Mouse (Mus musculus) kidney, postnatal 0 days (tissue): ENCODE data around the gene Prpf18. TPM values are rescaled to one million over a fixed set of nuclear protein-coding genes. Genes with fewer than 3 reads are reported as not detected.

Experiments used
- ATAC-seq: fragments of 200-750 bp; cut with Nextera tagmentation; replicated peaks from 2 replicates; pipeline ENCODE4 v1.8.0; 2017; ENCODE audit warnings: low read depth, moderate number of reproducible peaks, moderate TSS enrichment, moderate library complexity; ENCODE audit not compliant: low FRiP score
- DNase-seq: peaks from one replicate; pipeline ENCODE4 v3.0.0-alpha.2; 2016; ENCODE audit warnings: low spot score
- H3K27ac ChIP-seq: fragments of 300-500 bp; sonication (generic); 2 replicates; pipeline ENCODE4 v1.5.1; 2014; ENCODE audit warnings: mild to moderate bottlenecking
- H3K27me3 ChIP-seq: fragments of 300-500 bp; sonication (generic); 2 replicates; pipeline ENCODE4 v1.6.1; 2014; ENCODE audit warnings: low read length, mixed read lengths; ENCODE audit not compliant: insufficient read depth
- H3K36me3 ChIP-seq: fragments of 300-500 bp; sonication (generic); 2 replicates; pipeline ENCODE4 v1.6.1; 2014; ENCODE audit warnings: low read length, mixed read lengths; ENCODE audit not compliant: insufficient read depth
- H3K4me1 ChIP-seq: fragments of 300-500 bp; sonication (generic); replicated peaks from 2 replicates; pipeline ENCODE4 v1.6.1; 2014; ENCODE audit warnings: antibody characterized with exemption, low read length, mixed read lengths; ENCODE audit not compliant: insufficient read depth
- H3K4me2 ChIP-seq: fragments of 300-500 bp; sonication (generic); 2 replicates; pipeline ENCODE4 v1.6.1; 2014; ENCODE audit warnings: mild to moderate bottlenecking, low read length, moderate library complexity, mixed read lengths
- H3K4me3 ChIP-seq: fragments of 300-500 bp; sonication (generic); replicated peaks from 2 replicates; pipeline ENCODE4 v1.5.1; 2014; ENCODE audit warnings: low read depth, low read length
- H3K9ac ChIP-seq: fragments of 300-500 bp; sonication (generic); 2 replicates; pipeline ENCODE4 v1.6.1; 2014; ENCODE audit warnings: low read depth, low read length
- H3K9me3 ChIP-seq: fragments of 300-500 bp; sonication (generic); replicated peaks from 2 replicates; pipeline ENCODE4 v1.6.1; 2016; ENCODE audit warnings: low read length, inconsistent platforms, mixed read lengths
- CTCF ChIP-seq: IDR thresholded peaks from 2 replicates; pipeline ENCODE4 v1.5.1; 2016; ENCODE audit warnings: antibody characterized with exemption, low read depth, mild to moderate bottlenecking, moderate library complexity
- WGBS: fragments of 180-500 bp; shearing (Covaris S2); extraction: QIAGEN DNeasy Blood & Tissue Kit; methylation state at CpG from one replicate; pipeline ENCODE4 v1.1.7; 2014; 5-methylcytosine and 5-hydroxymethylcytosine counted together
- polyA plus RNA-seq: library from polyadenylated mRNA; unstranded; fragments of >200 nt; fragmentation: Nextera tagmentation; extraction: Ambion mirVana; gene quantifications from 2 replicates; pipeline ENCODE4 v1.2.1, GENCODE M21; 2015

Gene Prpf18
- 24.3 and 28.2 TPM in 2 replicates for polyA plus RNA-seq

- no peaks in the 10 kb centered on the region for H3K9me3 ChIP-seq
- DNase-seq (peak; percentile 95), ATAC-seq (peak; percentile 87)
- peak within 1 kb of the TSS; percentile 70 for H3K27ac ChIP-seq
- WGBS = 1% methylated on average over 40 of the region's 40 CpGs
- peak within 1 kb of the TSS; percentile 57 for H3K4me2 ChIP-seq
- TF ChIP-seq CTCF = peak; percentile 86
- H3K4me1 ChIP-seq = no peaks in the 10 kb centered on the region; the same call in 1 of the 2 replicates
- H3K36me3 ChIP-seq = 0 out of 2 replicates have a peak, but pooled peaks cover 3% of the 10 kb centered on the region
- peak within 1 kb of the TSS; percentile 86 for H3K9ac ChIP-seq
- no peaks in the 10 kb centered on the region for H3K27me3 ChIP-seq
- peak within 1 kb of the TSS; percentile 69 for H3K4me3 ChIP-seq
Observed at GRCm38 (mm10) chr2:4651500-4652285, at the start of gene Prpf18. Gene Prpf18, minus strand, starts transcription at chr2:4652113.

DNA sequence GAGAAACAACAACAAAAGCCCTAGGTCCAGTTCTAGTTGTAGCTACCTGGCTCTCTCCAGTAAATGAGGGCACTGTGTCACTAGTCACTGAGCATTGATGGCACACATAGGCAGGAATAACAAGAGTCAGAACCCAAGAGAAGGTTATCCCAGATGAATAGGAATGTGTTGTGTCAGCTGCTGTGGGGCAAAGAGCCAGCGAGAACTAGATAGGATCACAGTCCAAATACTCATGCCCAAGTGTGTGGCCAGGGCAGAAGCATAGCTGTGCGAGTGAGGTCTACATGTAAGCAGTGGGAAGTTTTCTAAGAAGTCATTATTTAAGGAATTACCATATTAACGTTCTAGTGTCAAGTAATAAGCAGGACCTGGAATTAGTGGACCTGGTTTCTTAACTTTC lies 28.0 kb upstream of the Prpf18 start:
- Histone ChIP-seq H3K4me2 (no peak overlapping the region), H3K4me3 (no peak overlapping the region), H3K27me3 (no peaks in the 10 kb centered on the region), H3K36me3 (no peaks in the 10 kb centered on the region), H3K27ac (no peak overlapping the region), H3K4me1 (no peaks in the 10 kb centered on the region), H3K9me3 (no peaks in the 10 kb centered on the region), H3K9ac (no peak overlapping the region)
- ATAC-seq (no peak), DNase-seq (no peak)
- WGBS = 79% methylated on average over 3 of the region's 3 CpGs
- no peak for TF ChIP-seq CTCF

- no peaks in the 10 kb centered on the region for H3K4me1 ChIP-seq
- no peak overlapping the region for H3K27ac ChIP-seq
- no peak overlapping the region for H3K4me3 ChIP-seq
- H3K36me3 ChIP-seq = no peaks in the 10 kb centered on the region
- H3K9me3 ChIP-seq = no peaks in the 10 kb centered on the region
- H3K27me3 ChIP-seq = no peaks in the 10 kb centered on the region
- no peak for TF ChIP-seq CTCF
- 77% methylated on average over 8 of the region's 8 CpGs for WGBS
- no peak overlapping the region for H3K4me2 ChIP-seq
- ATAC-seq = no peak
- H3K9ac ChIP-seq = no peak overlapping the region
- DNase-seq = no peak
Observed at GRCm38 (mm10) chr2:4671636-4672035, 19.7 kb upstream of the Prpf18 start.

DNA sequence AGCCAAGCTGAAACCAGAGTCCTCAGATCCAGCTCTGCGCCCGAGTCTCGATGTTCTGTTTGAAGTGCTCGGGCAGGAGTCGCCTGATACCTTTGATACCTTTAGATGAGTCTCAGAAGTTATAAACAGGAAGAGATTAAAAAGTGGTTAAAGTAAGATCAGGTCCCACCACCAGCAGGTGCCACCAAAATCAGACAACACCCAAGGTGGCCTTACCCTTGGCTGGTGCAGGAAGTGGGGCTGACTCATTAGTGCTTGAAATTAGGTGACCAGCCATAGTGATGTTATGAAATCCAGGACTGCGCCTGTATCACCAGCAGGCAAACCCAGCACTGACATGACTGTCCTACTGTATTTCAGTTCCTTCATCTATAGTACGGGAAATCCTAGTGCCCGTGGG lies 17.8 kb upstream of the Prpf18 start:
- no peak for TF ChIP-seq CTCF
- H3K4me2 ChIP-seq = no peak overlapping the region
- no peaks in the 10 kb centered on the region for H3K27me3 ChIP-seq
- no peaks in the 10 kb centered on the region for H3K9me3 ChIP-seq
- H3K27ac ChIP-seq = no peak overlapping the region
- H3K4me1 ChIP-seq = no peaks in the 10 kb centered on the region
- no peak for ATAC-seq
- no peak overlapping the region for H3K9ac ChIP-seq
- H3K4me3 ChIP-seq = no peak overlapping the region
- WGBS = 70% methylated on average over 8 of the region's 8 CpGs
- no peaks in the 10 kb centered on the region for H3K36me3 ChIP-seq
- no peak for DNase-seq

GRCm38 (mm10) chr2:4668626-4669025 lies 16.7 kb upstream of the Prpf18 start:
- DNase-seq (no peak), ATAC-seq (no peak)
- Histone ChIP-seq H3K36me3 (no peaks in the 10 kb centered on the region), H3K9ac (no peak overlapping the region), H3K4me3 (no peak overlapping the region), H3K27me3 (no peaks in the 10 kb centered on the region), H3K4me2 (no peak overlapping the region), H3K9me3 (no peaks in the 10 kb centered on the region), H3K4me1 (no peaks in the 10 kb centered on the region), H3K27ac (no peak overlapping the region)
- no peak for TF ChIP-seq CTCF
- 82% methylated on average over 2 of the region's 2 CpGs for WGBS

DNA sequence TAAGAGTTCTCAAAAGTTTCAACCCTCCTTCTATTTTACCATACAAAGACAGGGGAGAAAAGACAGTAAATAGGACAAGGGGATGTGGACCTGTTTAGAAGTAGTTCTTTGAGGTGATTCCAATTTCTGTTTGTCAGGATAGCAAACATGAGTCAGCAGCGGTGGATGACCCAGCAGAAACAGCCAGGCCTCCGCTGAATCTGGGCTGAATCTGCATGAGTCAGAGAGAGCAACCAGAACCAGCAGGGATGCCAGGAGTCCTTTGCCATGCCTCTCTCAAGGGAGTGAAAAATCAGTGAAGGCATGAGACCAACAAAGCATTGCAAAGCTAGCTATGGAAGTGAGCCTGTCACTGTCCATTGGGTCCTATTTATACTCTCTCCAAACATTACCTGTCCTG lies 8.8 kb upstream of the Prpf18 start:
- Histone ChIP-seq H3K27ac (no peak overlapping the region), H3K27me3 (no peaks in the 10 kb centered on the region), H3K36me3 (no peaks in the 10 kb centered on the region), H3K9ac (no peak overlapping the region), H3K4me2 (no peak overlapping the region), H3K9me3 (no peaks in the 10 kb centered on the region), H3K4me3 (no peak overlapping the region), H3K4me1 (no peaks in the 10 kb centered on the region)
- ATAC-seq (no peak), DNase-seq (no peak)
- no peak for TF ChIP-seq CTCF
- 88% methylated on average over 2 of the region's 2 CpGs for WGBS
